Mouse (Mus musculus) embryo, embryonic 11.5 days (tissue): Measurements from ENCODE around the gene Lage3.
A peak's percentile ranks its signal among the peaks of the same experiment; 100 is the strongest.
"Not testable (repeated sequence)": the region's sequence is repeated elsewhere in the genome, so short reads cannot be mapped to it uniquely, and the experiment has no call there.

Experiments used
- DNase-seq: peaks from one replicate; pipeline ENCODE4 v3.0.0-alpha.2; 2012; ENCODE audit warnings: low read depth, low spot score

Gene Lage3

DNA sequence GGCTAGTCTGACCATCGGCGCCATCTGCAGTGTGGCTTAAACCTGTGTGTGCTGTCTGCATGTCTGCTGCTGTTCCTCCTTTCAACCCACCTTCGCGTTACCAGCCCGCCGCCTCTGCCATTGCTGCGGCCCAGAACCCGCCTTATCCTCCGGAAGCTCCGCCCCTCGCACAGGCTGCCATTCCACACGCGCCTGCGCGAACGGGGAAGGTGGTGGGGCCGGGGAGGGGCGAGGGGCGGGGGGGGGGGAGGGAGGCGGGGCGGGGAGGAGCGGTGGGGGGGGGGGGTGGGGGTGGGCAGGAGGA, at the start of gene Lage3:
Lage3 (minus strand) TSS at position 152 of the 304 bp plus-strand sequence.
- peak; percentile 57 for DNase-seq

GRCm38 (mm10) chrX:74400136-74400535, 46.7 kb upstream of the Lage3 start:
- no peak for DNase-seq

DNA sequence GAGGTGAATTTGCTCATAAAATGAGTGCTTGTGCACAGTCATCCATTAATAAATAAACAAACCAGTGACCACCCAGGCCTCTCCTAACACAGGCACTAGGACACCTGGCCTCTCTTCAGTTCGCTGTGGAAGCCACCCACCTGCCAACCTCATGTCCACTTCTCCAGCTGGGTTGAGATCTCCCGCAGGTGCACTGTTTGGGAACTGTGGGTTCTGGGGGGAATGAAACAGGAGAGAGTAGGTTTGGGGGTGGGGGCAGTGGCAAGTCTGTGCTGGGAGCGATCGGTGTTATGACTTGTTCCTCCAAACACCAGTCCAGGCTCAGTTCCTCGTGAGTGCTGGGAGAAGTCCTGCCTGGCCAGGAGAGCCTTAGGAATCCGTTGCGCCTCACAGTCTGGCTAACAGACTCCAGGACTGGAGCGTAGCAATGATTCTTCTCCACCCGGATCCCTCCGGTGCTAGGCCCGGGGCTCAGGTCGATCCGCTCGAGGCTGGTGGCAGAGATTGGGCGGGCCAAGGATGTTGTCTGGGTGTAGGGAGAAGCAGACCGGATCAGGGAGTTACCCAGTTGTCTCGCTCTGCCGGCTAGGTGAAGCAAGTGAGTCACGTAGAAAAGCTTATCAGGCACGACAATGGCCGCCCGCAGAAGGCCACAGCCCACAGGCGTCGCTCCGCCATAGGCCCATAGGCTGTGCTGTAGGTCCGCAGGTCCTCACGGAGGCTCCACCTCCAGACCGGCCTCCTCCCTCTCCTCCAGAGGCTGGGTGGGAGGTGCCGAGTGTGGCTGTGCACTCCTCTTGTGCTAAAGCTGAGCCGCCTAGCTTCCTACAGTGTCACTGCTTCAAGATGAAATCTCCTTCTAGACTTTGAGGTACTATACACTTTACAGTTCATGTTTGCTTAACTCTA, 39.4 kb upstream of the Lage3 start, which contains the start of the genes Fam3a and Ikbkg:
Fam3a (minus strand) TSS at position 738 of the 909 bp plus-strand sequence.
Ikbkg (plus strand) TSS at position 756 of the 909 bp plus-strand sequence.
- DNase-seq: peak; percentile 69

DNA sequence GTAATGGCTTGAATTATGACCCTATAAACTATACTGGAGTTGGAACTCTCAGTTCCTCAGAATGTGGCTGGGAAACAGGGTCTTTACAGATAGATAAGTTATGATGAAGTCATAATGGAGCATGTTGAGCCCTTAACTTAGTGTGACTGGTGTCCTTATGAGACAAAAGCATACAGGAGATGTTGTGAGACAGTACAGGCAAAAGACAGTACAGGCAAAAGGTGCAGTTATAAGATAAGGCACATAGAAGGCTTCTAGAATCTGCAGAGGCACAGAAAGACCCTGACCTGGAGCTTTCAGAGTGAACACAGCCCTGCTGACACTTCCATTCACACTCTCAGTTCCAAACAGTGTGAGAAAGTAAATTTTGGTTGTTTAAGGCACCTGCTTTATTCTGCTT, 34.7 kb upstream of the Lage3 start:
- DNase-seq: no peak

DNA sequence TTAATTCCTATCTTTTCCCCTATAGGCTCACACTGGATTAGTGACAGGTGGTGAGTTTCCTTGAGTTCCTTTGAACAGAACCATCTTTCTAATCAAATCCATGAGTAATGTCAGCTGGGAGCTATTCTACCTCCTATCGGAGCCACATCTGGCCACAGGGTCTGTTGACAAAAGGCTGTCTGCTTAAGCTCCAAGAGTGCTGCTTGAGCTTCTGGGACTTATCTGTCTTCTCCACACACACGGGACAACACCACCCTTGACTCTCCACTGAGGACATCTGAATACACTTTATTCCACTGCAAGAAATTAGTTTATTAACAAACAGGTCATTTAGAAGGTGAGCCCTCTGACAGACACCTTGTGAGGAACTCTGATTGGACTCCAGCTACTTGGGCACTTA, 31.0 kb upstream of the Lage3 start:
- no peak for DNase-seq

DNA sequence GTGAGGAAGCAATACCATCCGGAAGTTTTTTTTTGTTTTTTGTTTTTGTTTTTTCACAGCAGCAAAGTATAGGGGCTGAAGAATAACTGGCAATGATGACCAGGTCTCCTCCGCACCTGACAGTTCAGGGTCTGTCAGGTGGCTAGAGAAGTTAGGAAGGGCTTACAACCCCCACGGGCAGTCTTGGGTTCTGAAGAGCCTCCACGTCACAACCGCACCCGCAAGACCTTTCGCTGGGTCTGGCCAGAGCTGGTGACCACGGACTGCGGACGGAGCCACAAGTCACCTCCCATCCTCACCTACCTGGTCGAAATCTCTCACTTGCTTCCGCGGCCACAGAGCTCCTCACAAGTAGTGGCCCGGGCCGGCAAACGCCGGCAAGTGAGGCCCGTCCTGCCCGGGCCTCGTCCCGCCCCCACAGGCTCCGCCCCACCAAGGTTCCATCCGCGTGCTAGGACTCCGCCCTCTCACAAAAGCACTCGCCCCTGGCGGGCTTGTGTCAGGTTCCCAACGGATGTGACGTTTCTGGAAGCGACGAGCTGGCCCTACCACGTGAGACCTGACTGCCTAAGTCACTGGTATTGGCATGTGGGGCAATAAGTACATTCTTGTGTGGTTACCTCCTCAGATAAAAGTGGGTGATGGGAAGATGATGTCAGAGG, 19.6 kb upstream of the Lage3 start, which contains the start of the genes Ubl4a and Slc10a3:
Ubl4a (minus strand) TSS at position 331 of the 662 bp plus-strand sequence.
Slc10a3 (minus strand) TSS at position 462 of the 662 bp plus-strand sequence.
- peak; percentile 74 for DNase-seq

GRCm38 (mm10) chrX:74368209-74368909, 14.9 kb upstream of the Lage3 start:
- DNase-seq: no peak

DNA sequence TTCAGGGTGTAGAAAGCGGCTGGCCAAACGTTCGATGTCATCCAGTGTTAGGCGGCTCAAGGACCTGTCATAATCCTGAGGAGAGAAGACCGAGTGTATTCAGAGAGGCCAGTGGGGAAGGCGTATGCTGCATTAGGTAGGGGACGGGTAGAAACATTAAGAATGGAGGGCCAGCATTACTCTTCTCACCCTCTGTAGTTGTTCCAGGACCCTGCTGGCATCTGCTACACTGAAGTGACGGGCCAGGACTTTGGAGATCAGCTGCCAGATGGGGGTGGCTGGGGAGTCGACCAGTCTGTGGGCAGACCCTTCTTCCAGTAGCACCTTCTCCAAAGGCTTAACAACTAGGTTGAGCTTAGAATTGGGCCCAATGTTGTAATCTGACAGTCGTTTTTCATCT, 14.1 kb upstream of the Lage3 start:
- DNase-seq: no peak

DNA sequence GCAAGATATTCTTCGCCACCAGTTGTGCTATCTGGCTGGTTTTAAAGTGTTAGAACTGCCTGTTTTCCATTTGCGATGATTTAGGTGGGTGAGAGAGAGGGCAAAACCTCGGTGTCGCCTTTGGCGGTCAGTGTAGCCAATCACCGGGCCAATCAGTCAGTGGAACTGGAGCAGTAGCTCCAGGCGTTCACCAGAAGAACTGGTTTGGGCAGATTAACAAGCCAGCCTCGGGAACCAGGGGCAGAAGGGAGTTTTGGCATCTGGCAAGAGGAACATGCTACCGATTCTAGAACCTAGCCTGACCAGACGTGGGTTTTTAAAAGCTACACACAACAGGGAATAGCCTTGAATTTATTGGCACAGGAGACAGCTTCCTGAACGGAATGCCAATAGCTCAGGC, 5.8 kb upstream of the Lage3 start:
- DNase-seq: no peak

- not testable (repeated sequence) for DNase-seq
Measured at GRCm38 (mm10) chrX:74357069-74357468, 3.7 kb upstream of the Lage3 start.

DNA sequence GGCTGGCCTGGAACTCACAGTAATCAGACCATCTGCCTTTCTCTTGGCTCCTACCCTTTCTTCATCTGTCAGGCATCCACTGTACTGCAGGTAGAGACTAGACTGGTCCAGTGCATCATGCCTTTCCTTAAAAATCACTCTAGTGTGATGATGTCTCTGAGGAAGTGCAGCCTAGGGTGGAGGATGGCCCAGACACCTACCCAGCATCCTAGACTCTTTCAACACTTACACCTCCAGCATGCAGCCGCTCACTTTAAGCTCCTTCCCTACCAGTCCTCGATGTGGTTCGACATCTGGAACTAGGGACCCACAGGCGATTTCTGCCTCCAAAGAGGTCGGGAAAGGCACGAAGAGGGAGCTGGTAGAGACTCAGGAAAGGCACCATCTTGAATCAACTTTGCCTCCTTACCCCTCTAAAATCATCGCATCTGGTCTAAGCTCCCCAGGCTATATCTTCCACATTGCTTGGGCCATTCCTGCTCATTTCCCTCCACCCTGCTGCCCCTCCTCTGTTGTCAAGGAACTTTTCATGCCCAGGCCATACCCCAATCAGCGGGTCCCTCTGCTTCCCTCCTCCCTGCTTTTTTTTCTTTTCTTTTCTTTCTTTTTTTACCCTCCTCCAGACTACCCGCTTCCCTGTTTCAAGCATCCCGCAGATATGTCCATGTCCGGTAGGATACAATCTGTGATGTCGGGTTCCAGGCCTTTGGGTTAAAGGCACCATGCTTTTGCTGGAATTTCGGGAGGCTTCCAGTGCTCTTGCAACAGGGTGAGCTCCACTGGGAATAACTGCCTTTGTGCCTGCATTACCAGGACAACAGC, 562 bp downstream of the Lage3 start:
- no peak for DNase-seq

DNA sequence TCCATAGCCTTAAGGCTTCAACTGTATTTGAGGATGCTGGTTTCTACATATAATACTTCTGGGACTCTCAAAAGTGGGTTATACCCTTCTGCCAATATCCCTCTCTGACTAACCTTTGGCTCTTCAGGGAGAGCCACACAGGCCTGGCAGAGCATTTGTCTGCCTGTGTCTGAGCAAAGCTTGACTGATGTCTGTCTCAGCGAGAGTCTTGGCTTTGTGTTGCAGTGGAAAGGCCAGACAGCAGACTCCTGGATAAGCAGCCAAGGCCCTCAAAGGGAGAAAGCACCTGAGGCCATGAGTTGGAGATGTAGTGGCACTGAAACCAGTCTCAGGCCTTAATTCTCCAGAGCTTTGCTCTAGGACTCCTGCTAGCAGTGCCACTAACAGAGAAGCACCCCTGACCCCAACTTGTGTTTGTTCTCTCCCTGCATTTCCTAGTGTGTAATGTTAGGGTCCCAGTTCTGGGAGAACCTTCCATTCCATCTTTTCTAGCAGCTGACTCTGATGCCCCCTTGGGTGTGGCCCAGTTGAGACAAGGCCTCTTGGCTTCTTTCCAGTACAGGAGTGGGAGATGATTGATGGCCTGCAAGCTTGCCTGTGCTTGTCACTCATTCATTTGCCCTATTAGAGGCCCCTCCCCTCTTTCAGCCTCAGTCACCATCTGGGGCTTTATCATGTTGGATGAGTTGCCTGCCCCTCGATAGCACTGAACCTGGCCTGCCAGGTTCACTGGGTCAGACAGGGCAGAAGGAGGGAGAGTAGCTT, 23.1 kb downstream of the Lage3 start:
- no peak for DNase-seq

DNA sequence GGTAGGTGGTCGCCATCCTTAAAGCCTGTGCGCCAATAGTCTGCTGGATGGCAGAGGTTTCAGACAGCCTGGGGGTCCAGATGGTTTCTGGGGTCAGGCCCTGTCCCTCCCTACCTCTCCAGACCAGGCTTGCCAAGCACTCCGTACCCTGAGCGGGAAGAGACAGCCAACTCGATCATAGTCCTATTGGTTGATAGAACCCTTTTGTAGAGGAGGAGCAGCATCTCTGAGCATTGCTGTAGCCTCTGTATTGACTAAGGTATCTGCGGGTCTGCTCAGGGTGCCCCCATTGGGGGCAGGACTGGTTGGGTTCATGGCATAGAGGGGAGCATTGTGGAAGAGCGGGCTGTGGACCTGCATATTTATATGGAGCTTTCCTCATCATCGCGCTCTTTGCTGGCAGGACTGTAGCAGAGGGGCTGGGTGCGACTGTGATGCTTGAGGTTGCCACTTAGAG, 24.2 kb downstream of the Lage3 start:
- DNase-seq: no peak

DNA sequence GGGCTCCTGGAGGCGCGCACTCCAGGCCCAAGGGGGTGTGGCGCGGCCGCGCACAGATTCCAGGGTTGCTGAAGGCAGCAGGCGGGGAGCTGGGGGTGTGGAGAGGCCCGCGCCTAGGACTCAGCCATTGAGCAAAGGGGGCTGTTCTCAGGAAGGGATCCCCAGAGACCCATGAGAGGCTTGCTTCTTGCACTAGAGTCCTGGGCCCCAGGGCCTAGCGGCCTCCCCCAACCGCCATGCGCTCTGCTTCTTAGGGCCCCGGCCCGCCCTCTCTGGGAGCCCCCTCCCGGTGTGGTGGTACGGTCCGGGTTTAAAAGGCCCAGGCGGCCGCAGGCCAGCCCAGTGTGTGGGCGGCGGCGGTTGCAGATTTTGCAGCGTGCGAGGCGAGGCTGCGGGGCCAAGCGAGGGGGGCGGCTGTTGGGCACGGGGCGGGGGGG, 24.7 kb downstream of the Lage3 start, which contains the start of gene Plxna3:
Plxna3 (plus strand) TSS at position 342 of the 437 bp plus-strand sequence.
- DNase-seq: peak; percentile 44

DNA sequence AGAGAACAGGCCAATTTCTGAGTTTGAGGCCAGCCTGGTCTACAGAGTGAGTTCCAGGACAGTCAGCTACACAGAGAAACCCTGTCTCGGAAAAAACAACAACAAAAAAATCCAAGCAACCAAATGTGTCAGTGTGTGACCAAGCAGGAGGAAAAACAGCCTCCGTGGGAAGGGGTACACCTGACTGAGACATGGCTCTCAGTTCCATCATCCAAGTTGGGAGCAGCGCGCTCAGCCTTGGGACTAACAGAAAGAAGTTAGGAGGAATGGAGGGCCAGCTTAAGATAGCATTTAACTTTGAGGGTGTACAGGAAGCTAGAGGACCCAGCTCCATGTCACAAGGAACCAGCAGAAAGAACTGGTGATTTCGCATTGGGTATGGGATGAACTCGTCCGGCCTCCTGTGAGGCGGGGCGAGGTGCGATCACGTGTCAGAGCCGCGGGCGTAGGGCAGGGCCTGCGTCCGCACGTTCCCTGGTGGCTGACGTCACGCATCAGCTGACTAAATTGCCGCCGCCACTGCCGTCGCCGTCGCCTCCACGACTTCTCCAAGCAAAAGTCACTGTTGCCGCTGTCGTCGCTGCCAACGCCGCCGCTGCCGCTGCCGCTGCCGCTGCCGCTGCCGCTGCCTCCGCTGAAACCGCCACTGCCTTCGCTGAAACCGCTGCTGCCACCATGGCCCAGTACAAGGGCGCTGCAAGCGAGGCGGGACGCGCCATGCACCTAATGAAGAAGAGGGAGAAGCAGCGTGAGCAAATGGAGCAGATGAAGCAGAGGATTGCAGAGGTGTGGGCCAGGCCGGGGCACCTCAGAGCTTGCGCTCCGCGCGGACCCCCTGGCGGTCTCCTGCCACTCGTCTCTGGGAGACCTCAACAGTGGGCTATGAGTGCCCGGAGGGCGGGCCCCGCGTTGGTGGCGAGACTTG, 40.6 kb downstream of the Lage3 start, which contains the start of gene Fam50a:
Fam50a (plus strand) TSS at position 494 of the 925 bp plus-strand sequence.
- peak; percentile 73 for DNase-seq

GRCm38 (mm10) chrX:74304867-74305700, 48.3 kb downstream of the Lage3 start, which contains the start of gene Gdi1:
TSS of gene Gdi1 (plus strand) at chrX:74304998.
- DNase-seq: peak; percentile 64
